Mouse (Mus musculus): ENCODE results near the gene Plscr1.

- TF ChIP-seq POLR2A (IDR thresholded peaks at IDR 0.05; ENCODE audit: control insufficient read depth, extremely low read depth, insufficient read depth, low read length, poor library complexity) = no peak
- no peak for TF ChIP-seq CTCF (IDR thresholded peaks at IDR 0.05; ENCODE audit: borderline replicate concordance, control insufficient read depth, extremely low read depth, insufficient read depth, low read length, poor library complexity)
Measured at GRCm38 (mm10) chr9:92217484-92217883, 32.1 kb upstream of the Plscr1 start.
